Mouse (Mus musculus) ES-Bruce4 (cell line): ENCODE data around the gene Apoc4. TPM values are rescaled to one million over a fixed set of nuclear protein-coding genes. Genes with fewer than 3 reads are reported as not detected.

ENCODE experiments used
- H3K27ac ChIP-seq: 2 replicates; pipeline ENCODE4 v1.5.1; 2012; ENCODE audit warnings: low read length, inconsistent platforms; ENCODE audit not compliant: insufficient read depth
- H3K27me3 ChIP-seq: 2 replicates; pipeline ENCODE4 v1.6.1; 2012; ENCODE audit warnings: mild to moderate bottlenecking, low read length, inconsistent platforms; ENCODE audit not compliant: control insufficient read depth, poor library complexity, insufficient read depth, severe bottlenecking
- H3K36me3 ChIP-seq: 2 replicates; pipeline ENCODE4 v1.6.1; 2012; ENCODE audit warnings: inconsistent platforms, mild to moderate bottlenecking, low read length, moderate library complexity; ENCODE audit not compliant: control insufficient read depth, poor library complexity, insufficient read depth, severe bottlenecking
- H3K4me1 ChIP-seq: one replicate; pipeline ENCODE4 v1.8.1; 2011; ENCODE audit warnings: low read length; ENCODE audit not compliant: control insufficient read depth, insufficient read depth
- H3K4me3 ChIP-seq: 2 replicates; pipeline ENCODE4 v1.5.1; 2011; ENCODE audit warnings: low read depth, mild to moderate bottlenecking, low read length
- H3K9ac ChIP-seq: 2 replicates; pipeline ENCODE4 v1.6.1; 2012; ENCODE audit warnings: low read depth, mild to moderate bottlenecking, inconsistent platforms; ENCODE audit not compliant: poor library complexity, severe bottlenecking
- H3K9me3 ChIP-seq: replicated peaks from 2 replicates; pipeline ENCODE4 v1.6.1; 2012; ENCODE audit warnings: mild to moderate bottlenecking, low read length, inconsistent platforms; ENCODE audit not compliant: control insufficient read depth, poor library complexity, insufficient read depth, severe bottlenecking
- CTCF ChIP-seq: IDR thresholded peaks from one replicate; pipeline ENCODE4 v1.8.1; 2011; ENCODE audit warnings: low read depth, low read length
- EP300 ChIP-seq: IDR thresholded peaks from 2 replicates; pipeline ENCODE4 v1.6.1; 2011; ENCODE audit warnings: low read depth, low read length; ENCODE audit not compliant: insufficient read depth
- POLR2A ChIP-seq: IDR thresholded peaks from one replicate; pipeline ENCODE4 v1.8.1; 2011; ENCODE audit warnings: low read length; ENCODE audit not compliant: insufficient read depth
- polyA plus RNA-seq: library from polyadenylated mRNA; stranded (reverse); fragments of >200 nt; gene quantifications from 2 replicates; pipeline ENCODE4 v1.2.4, GENCODE M21; 2011; ENCODE audit warnings: low read depth; ENCODE audit not compliant: missing spikeins, insufficient read depth, insufficient read length

Apoc4 gene
- polyA plus RNA-seq, 1 experiment: 1.1 TPM

DNA sequence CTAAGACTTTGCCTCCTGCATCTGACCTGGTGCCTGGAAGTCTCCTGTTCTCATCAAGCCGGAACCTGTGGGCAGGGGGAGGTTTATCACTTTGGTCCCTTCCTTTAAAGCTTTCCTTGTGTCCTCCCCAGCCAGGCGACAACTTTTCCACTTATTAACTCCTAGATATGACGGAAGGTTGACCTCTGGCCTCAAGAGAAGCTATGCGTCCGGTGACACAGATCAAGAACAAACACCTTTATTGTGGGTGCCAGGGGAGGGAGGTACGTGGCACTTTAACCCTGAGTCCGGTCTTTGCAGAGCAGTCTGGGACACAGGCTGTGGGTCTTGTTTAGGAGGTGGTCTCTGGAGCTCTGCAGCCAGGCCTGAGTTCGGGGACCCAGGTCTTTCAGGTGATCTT is 3.4 kb downstream of the Apoc4 start, which contains the start of gene Apoc2:
Apoc2 (minus strand) TSS at position 70 of the 400 bp plus-strand sequence.
- Histone ChIP-seq H3K36me3 (no peaks in the 10 kb centered on the region), H3K9ac (no peak within 1 kb of the TSS), H3K27ac (no peak within 1 kb of the TSS), H3K27me3 (no peaks in the 10 kb centered on the region), H3K4me3 (no peak within 1 kb of the TSS), H3K9me3 (no peaks in the 10 kb centered on the region), H3K4me1 (peaks cover 3% of the 10 kb centered on the region)
- no peak for TF ChIP-seq EP300
- no peak for TF ChIP-seq CTCF
- no peak for TF ChIP-seq POLR2A

DNA sequence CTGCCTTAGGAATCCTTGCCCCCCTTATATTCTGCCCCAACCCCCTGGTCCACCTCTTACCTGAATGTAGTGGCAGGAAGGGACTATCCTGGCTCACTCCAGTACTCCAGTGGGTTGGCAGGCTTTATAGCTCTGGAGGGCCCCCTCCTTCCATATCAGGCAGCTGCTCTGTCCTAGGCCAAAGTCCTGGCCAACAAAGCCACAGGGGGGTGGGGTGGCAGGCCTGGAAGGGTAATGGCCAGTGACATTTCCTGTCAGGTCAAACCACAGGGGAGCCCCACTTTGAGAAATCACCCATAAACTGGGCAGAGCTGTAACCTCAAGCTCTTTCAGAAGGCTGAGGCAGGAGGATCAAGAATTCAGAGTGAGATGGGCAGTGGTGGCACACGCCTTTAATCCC is 4.6 kb downstream of the Apoc4 start:
- Histone ChIP-seq H3K4me3 (no peak overlapping the region), H3K4me1 (no peaks in the 10 kb centered on the region), H3K9me3 (no peaks in the 10 kb centered on the region), H3K36me3 (no peaks in the 10 kb centered on the region), H3K9ac (no peak overlapping the region), H3K27me3 (no peaks in the 10 kb centered on the region), H3K27ac (no peak overlapping the region)
- TF ChIP-seq POLR2A (no peak), CTCF (no peak), EP300 (no peak)

GRCm38 (mm10) chr7:19675824-19676223 is 5.5 kb downstream of the Apoc4 start:
- Histone ChIP-seq H3K27me3 (no peaks in the 10 kb centered on the region), H3K9ac (no peak overlapping the region), H3K4me3 (no peak overlapping the region), H3K4me1 (no peaks in the 10 kb centered on the region), H3K9me3 (no peaks in the 10 kb centered on the region), H3K27ac (no peak overlapping the region), H3K36me3 (no peaks in the 10 kb centered on the region)
- TF ChIP-seq EP300 (no peak), CTCF (no peak), POLR2A (no peak)

GRCm38 (mm10) chr7:19673083-19673699 is 8.1 kb downstream of the Apoc4 start:
- no peak overlapping the region for H3K9ac ChIP-seq
- H3K27ac ChIP-seq: no peak overlapping the region
- no peaks in the 10 kb centered on the region for H3K36me3 ChIP-seq
- TF ChIP-seq POLR2A (no peak), EP300 (no peak), CTCF (no peak)
- no peaks in the 10 kb centered on the region for H3K27me3 ChIP-seq
- no peaks in the 10 kb centered on the region for H3K9me3 ChIP-seq
- no peak overlapping the region for H3K4me3 ChIP-seq
- H3K4me1 ChIP-seq: no peaks in the 10 kb centered on the region

GRCm38 (mm10) chr7:19671511-19671910 is 9.8 kb downstream of the Apoc4 start:
- Histone ChIP-seq H3K36me3 (no peaks in the 10 kb centered on the region), H3K27me3 (no peaks in the 10 kb centered on the region), H3K27ac (no peak overlapping the region), H3K4me3 (no peak overlapping the region), H3K4me1 (no peaks in the 10 kb centered on the region), H3K9me3 (no peaks in the 10 kb centered on the region), H3K9ac (no peak overlapping the region)
- TF ChIP-seq POLR2A: no peak
- TF ChIP-seq CTCF: no peak
- no peak for TF ChIP-seq EP300

DNA sequence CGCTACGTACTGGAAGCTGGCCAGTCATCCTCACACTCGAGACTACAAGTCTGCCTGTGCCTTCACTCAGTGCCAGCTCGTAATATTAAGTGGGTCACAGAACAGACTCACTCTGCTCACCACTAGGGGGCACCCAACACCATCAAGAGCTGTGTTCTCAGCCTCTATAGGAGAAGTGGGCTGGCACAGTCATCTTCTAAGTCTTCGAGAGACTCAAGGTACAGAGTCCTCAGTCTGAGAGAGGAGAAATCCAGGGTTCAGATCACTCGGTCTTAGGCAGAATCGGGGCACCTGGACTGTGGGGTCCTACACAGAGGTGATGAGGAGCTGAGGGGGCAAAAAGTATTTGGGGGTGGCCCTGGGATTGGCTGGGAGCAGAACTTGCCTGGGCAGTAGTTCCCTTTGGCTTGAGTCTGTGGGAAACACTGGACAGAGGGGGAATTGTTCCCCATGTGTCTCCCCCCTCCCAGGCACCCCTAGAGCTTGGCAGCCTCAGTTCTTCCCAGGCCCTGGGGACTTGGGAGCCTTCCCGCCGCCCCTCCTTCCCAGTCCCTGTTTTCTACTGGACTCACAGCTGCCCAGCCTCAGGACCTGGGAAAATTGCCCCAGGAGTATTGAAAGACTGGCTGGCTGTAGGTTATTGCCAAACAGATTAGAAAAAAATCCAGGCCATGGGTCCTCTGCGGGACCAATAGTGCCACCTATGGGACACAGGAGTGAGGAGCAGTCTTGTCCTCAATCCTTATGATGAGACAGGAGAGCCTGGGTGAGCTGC is 12.1 kb downstream of the Apoc4 start:
- H3K27me3 ChIP-seq: no peaks in the 10 kb centered on the region
- H3K4me3 ChIP-seq: peak overlapping the region; percentile 22
- H3K27ac ChIP-seq: peak overlapping the region; percentile 33
- H3K9me3 ChIP-seq: no peaks in the 10 kb centered on the region
- no peaks in the 10 kb centered on the region for H3K36me3 ChIP-seq
- no peaks in the 10 kb centered on the region for H3K4me1 ChIP-seq
- TF ChIP-seq EP300 (no peak), POLR2A (no peak), CTCF (peak; percentile 91)
- H3K9ac ChIP-seq: peak overlapping the region; percentile 60
